Mouse (Mus musculus) spleen, postnatal 0 days (tissue): ENCODE results near the gene Zfp87. TPM values are rescaled to one million over a fixed set of nuclear protein-coding genes. Genes with fewer than 3 reads are reported as not detected.

Experiments used
- polyA plus RNA-seq: library from polyadenylated mRNA; unstranded; fragments of >200 nt; fragmentation: Nextera tagmentation; extraction: Ambion mirVana; gene quantifications from 2 replicates; pipeline ENCODE4 v1.2.1, GENCODE M21; 2015

Gene Zfp87
- polyA plus RNA-seq, result 14.5 and 17.2 TPM in 2 replicates

DNA sequence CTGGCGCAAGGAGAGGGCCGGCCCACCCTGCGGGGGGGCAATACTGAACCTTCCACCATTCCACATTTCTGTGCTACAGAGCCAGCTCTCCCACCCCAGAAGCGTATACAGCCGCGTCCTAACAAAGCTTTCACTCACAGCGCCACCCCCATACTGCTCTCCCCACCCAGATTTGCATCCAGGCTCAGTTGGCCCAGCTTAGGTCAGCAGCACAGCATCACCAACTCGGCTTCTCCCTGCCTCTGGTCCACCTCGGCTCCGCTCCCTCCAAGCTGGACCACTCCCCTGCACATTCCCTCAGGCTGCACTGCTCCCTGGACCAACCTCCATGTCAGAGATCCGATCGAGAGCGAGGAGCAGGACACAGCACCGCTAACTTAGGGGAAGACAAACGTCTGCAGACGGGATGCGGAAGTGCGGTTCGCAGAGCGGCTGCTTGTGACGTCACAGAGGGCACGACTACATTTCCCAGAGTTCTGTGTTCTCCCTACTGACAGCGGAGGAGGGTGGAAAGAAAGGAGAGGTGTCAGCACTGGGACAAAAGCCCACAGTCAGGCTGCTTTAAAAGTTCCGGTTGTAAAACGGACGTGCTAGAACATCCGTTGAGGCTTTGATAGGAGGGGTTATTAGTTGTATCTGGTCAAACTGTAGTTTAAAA lies at the start of gene Zfp87, which contains the start of gene Gm26965:
TSS of gene Zfp87 (minus strand) at position 425 of the 658 bp plus-strand sequence.
TSS of gene Gm26965 (minus strand) at position 399 of the 658 bp plus-strand sequence.

DNA sequence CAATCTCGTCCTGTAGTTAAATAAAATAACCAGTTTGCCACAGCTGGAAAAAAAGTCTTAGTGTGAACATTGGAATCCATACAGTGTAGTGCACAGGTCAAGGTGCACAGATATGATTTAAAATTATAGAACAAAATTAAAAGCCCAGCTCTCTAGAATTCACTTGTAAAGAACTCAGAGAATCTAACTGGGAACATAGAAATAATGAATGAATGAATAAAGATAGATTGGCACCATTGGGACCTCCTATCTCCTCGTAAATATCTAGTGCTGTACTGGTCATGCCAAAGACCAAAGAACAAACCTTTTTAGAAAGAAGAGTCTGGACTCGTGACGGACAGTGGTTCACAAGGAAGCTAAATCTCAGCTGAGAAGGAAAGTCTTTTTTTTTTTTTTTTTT lies 27.8 kb upstream of the Zfp87 start, which contains the start of gene Zfp748:
TSS of gene Zfp748 (minus strand) at position 101 of the 400 bp plus-strand sequence.

DNA sequence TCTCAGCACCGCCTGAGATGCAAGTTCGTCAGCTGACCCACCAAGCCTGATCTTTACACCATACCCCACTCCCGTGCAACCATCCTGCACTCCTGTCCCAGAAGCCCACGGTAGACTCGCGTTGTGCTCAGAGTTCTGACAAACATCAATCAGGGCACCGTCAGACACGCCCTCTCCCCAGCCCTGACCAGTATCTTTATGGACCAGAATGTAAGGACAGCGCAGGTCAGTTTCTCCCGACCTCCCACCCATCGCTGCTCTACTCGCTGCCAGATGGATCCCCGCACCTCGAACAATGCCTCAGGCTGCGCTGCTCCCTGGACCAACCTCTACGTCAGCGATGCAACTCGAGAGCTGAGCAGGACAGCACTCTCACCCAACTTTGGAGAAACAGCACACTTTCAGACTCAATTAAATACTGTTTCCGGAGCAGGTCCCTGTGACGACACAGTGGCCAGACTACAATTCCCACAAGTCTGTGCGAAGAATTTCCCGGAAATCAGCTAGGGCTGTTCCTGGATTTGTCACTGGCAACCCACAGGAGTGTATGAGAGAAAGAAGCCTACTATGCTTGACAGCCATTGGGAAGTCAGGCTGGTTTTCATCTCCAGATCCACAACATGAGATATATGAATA lies 25.8 kb downstream of the Zfp87 start, which contains the start of gene Zfp58:
TSS of gene Zfp58 (minus strand) at position 472 of the 636 bp plus-strand sequence.

DNA sequence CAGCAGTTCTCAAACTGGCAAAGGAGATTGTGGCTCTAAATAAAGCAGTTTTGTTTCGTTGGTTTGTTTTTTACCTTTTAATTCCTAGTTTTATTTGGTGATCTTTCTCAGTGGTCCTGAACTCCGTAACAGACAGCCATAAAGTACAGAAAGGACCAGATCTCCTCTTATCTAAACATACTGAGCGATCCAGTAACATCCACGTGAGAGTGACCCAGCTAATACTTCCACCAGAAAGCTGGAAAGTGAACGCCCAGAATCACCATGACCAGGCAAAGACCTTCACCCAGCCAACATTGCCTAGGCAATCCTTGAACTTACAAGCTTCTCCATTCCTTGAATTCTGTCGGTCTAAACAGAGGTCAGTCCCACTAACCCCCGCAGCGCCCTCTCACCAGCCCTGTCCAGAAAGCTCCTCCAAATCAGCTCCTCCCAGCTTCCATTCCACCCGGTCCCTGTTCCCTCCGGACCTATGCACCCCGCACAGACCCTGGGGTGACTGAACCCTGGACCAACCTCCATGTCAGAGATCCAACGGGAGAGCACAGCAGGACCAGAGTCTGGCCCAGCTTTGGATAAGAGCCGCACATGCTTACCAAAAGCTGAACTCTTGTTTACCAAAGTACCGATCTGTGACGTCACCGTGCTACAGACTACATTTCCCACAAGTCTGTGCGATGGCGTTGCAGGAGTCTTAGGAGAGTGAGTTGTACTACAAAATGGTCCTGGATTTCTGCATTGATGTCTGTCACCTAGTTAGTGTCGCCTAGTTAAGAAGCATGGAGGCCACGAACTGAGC lies 42.2 kb downstream of the Zfp87 start, which contains the start of gene Zfp874b:
TSS of gene Zfp874b (minus strand) at position 634 of the 799 bp plus-strand sequence.

Other genes with a start within 250 kb of the Zfp87 start
- gene Zfp458, start 247.7 kb downstream of the Zfp87 start, polyA plus RNA-seq, result 0.95 and 1.1 TPM in 2 replicates
- gene Zfp457, start 219.7 kb downstream of the Zfp87 start, polyA plus RNA-seq, result 0.49 and 0.53 TPM in 2 replicates
- 1.3 TPM in 2 replicates for gene Zfp595, start 193.6 kb downstream of the Zfp87 start, polyA plus RNA-seq
- gene Gm28044, start 165.6 kb downstream of the Zfp87 start, polyA plus RNA-seq, result 0.25 TPM in 1 of 2 replicates, not detected in the other
- 0.78 and 0.92 TPM in 2 replicates for gene Zfp953, start 165.6 kb downstream of the Zfp87 start, polyA plus RNA-seq
- 0.24 and 0.38 TPM in 2 replicates for gene Gm28041, start 150.4 kb downstream of the Zfp87 start, polyA plus RNA-seq
- 0.79 and 1.2 TPM in 2 replicates for gene Zfp456, start 150.4 kb downstream of the Zfp87 start, polyA plus RNA-seq
- 2.1 and 2.4 TPM in 2 replicates for gene Zfp429, start 126.4 kb downstream of the Zfp87 start, polyA plus RNA-seq
- gene Zfp459, start 104.8 kb downstream of the Zfp87 start, polyA plus RNA-seq, result 0.41 and 0.76 TPM in 2 replicates
- 5.7 and 7.4 TPM in 2 replicates for gene Zfp874a, start 74.6 kb downstream of the Zfp87 start, polyA plus RNA-seq
- 3.1 and 3.8 TPM in 2 replicates for gene Zfp874b, start 41.9 kb downstream of the Zfp87 start, polyA plus RNA-seq
- gene Zfp58, start 25.6 kb downstream of the Zfp87 start, polyA plus RNA-seq, result 3.3 and 3.8 TPM in 2 replicates
- gene Gm26965, start within 50 bp of the Zfp87 start, polyA plus RNA-seq, result not detected in 2 replicates
- gene Zfp748, start 27.7 kb upstream of the Zfp87 start, polyA plus RNA-seq, result 3.8 and 3.9 TPM in 2 replicates
- gene Zfp729b, start 83.5 kb upstream of the Zfp87 start, polyA plus RNA-seq, result 1.8 and 2.7 TPM in 2 replicates
- gene Gm49345, start 111.6 kb upstream of the Zfp87 start, polyA plus RNA-seq, result not detected in 2 replicates
- 1.5 and 2.4 TPM in 2 replicates for gene Zfp729a, start 111.6 kb upstream of the Zfp87 start, polyA plus RNA-seq
- gene Zfp738, start 160.9 kb upstream of the Zfp87 start, polyA plus RNA-seq, result 4.5 and 6.9 TPM in 2 replicates
- gene Zfp65, start 203.0 kb upstream of the Zfp87 start, polyA plus RNA-seq, result 1.8 and 2.3 TPM in 2 replicates
- gene Zfp85, start 229.1 kb upstream of the Zfp87 start, polyA plus RNA-seq, result 1.5 and 2.0 TPM in 2 replicates